Mouse (Mus musculus): ENCODE data around the gene Rpl11.

- TF ChIP-seq CTCF (IDR thresholded peaks at IDR 0.05; ENCODE audit: low read depth) (no peak), EP300 (IDR thresholded peaks at IDR 0.05; ENCODE audit: low read depth) (no peak)
Measured at GRCm38 (mm10) chr4:136057916-136058315, 4.7 kb upstream of the Rpl11 start.

Measured in liver, embryonic 14.5 days (tissue).